Mouse (Mus musculus) testis, adult 2 months (tissue): Measurements from ENCODE around the gene Heatr5a. TPM values are rescaled to one million over a fixed set of nuclear protein-coding genes. Genes with fewer than 3 reads are reported as not detected.

Source experiments
- H3K27ac ChIP-seq: fragments of 200-500 bp; 2 replicates; pipeline ENCODE4 v1.5.1; 2012; ENCODE audit warnings: low read depth, low read length; ENCODE audit not compliant: control insufficient read depth, insufficient read depth
- H3K27me3 ChIP-seq: fragments of 200-500 bp; 2 replicates; pipeline ENCODE4 v1.6.1; 2012; ENCODE audit warnings: mild to moderate bottlenecking, low read length, moderate library complexity; ENCODE audit not compliant: control insufficient read depth, insufficient read depth
- H3K36me3 ChIP-seq: fragments of 200-500 bp; 2 replicates; pipeline ENCODE4 v1.6.1; 2012; ENCODE audit warnings: mild to moderate bottlenecking, low read length; ENCODE audit not compliant: control insufficient read depth, insufficient read depth
- H3K4me1 ChIP-seq: fragments of 200-500 bp; 2 replicates; pipeline ENCODE4 v1.6.1; 2012; ENCODE audit warnings: low read length; ENCODE audit not compliant: control insufficient read depth, insufficient read depth
- H3K4me3 ChIP-seq: fragments of 200-500 bp; 2 replicates; pipeline ENCODE4 v1.5.1; 2012; ENCODE audit warnings: low read depth, mild to moderate bottlenecking, low read length, moderate library complexity, mixed read lengths; ENCODE audit not compliant: control insufficient read depth
- CTCF ChIP-seq: fragments of 200-500 bp; IDR thresholded peaks from 2 replicates; pipeline ENCODE4 v1.5.1; 2012; ENCODE audit warnings: low read depth, mild to moderate bottlenecking, inconsistent platforms, low read length, moderate library complexity; ENCODE audit not compliant: control insufficient read depth, insufficient read depth, insufficient replicate concordance
- POLR2A ChIP-seq: fragments of 200-500 bp; IDR thresholded peaks from 2 replicates; pipeline ENCODE4 v1.6.1; 2012; ENCODE audit warnings: low read depth, mild to moderate bottlenecking, inconsistent platforms, low read length, moderate library complexity; ENCODE audit not compliant: control insufficient read depth
- polyA plus RNA-seq: library from polyadenylated mRNA; depleted of rRNA; stranded (reverse); fragments of >200 nt; gene quantifications from 2 replicates; pipeline ENCODE4 v1.2.3, GENCODE M21; 2012

Heatr5a gene
- polyA plus RNA-seq, 1 experiment: 19.6 TPM

GRCm38 (mm10) chr12:51970352-51971069 lies 610 bp downstream of the Heatr5a start:
- Histone ChIP-seq H3K4me1 (no peaks in the 10 kb centered on the region; the same call in 1 of the 2 replicates), H3K27me3 (no peaks in the 10 kb centered on the region), H3K4me3 (peak overlapping the region; percentile 99), H3K36me3 (no peaks in the 10 kb centered on the region), H3K27ac (peak overlapping the region; percentile 73)
- no peak for TF ChIP-seq POLR2A
- no peak for TF ChIP-seq CTCF

GRCm38 (mm10) chr12:51969876-51970275 lies 1.2 kb downstream of the Heatr5a start:
- no peaks in the 10 kb centered on the region for H3K36me3 ChIP-seq

GRCm38 (mm10) chr12:51969092-51969491 lies 2.0 kb downstream of the Heatr5a start:
- Histone ChIP-seq H3K27ac (no peak overlapping the region), H3K4me1 (no peaks in the 10 kb centered on the region; the same call in 1 of the 2 replicates), H3K36me3 (no peaks in the 10 kb centered on the region), H3K4me3 (no peak overlapping the region), H3K27me3 (no peaks in the 10 kb centered on the region)
- TF ChIP-seq CTCF (no peak), POLR2A (no peak)

More at GRCm38 (mm10) chr12:51969876-51970275, 1.2 kb downstream of the Heatr5a start:
- Histone ChIP-seq H3K4me1 (no peaks in the 10 kb centered on the region; the same call in 1 of the 2 replicates), H3K4me3 (no peak overlapping the region), H3K27ac (no peak overlapping the region), H3K27me3 (no peaks in the 10 kb centered on the region)
- TF ChIP-seq POLR2A (no peak), CTCF (no peak)

- Histone ChIP-seq H3K27ac (no peak overlapping the region), H3K36me3 (no peaks in the 10 kb centered on the region), H3K4me3 (no peak overlapping the region), H3K27me3 (no peaks in the 10 kb centered on the region), H3K4me1 (no peaks in the 10 kb centered on the region; the same call in 1 of the 2 replicates)
- TF ChIP-seq CTCF: no peak
These were observed 3.1 kb downstream of the Heatr5a start for GRCm38 (mm10) chr12:51967915-51968595.

DNA sequence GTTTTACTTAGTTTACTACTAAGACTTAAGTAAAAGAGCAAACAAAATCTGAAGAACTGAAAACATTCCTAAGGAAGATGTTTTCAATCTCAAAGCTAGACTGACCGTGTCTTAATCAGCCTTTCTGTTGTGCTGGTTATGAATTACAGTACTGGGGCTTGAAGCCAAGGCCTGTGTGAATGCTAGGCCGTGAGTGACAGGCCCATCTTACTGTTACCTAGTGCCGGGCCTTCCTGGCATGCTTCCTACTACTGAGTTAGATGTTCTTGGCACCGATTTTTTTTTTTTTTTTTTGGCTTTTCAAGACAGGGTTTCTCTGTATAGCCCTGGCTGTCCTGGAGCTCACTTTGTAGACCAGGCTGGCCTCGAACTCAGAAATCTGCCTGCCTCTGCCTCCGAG lies 13.5 kb downstream of the Heatr5a start:
- TF ChIP-seq POLR2A (no peak), CTCF (no peak)

DNA sequence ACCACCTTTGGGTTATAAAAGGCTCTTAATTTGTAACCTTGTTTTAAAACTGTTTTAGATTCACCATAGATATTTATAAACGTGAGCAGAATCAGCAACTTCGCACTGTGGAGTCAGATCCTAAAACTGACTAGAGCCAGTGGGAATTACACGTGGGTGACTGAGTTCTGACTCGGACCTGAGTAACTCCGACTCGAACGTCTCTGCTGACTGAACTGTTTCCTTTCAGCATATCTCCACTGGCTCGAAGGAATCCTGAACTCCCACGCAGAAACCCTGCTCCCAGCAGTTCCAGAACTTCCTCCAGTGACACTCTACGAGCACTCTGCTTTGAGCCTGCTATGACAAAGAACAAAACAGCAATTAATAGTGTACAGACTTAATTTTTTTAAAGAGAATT lies 18.8 kb downstream of the Heatr5a start:
- peaks cover 1% of the 10 kb centered on the region; the same call in 1 of the 2 replicates for H3K36me3 ChIP-seq
- H3K4me3 ChIP-seq: no peak overlapping the region
- H3K27ac ChIP-seq: no peak overlapping the region
- TF ChIP-seq CTCF: no peak
- no peak for TF ChIP-seq POLR2A
- no peaks in the 10 kb centered on the region for H3K27me3 ChIP-seq
- no peaks in the 10 kb centered on the region for H3K4me1 ChIP-seq

More for the DNA sequence above, 13.5 kb downstream of the Heatr5a start:
- Histone ChIP-seq H3K27me3 (no peaks in the 10 kb centered on the region), H3K36me3 (no peaks in the 10 kb centered on the region), H3K4me1 (no peaks in the 10 kb centered on the region), H3K4me3 (no peak overlapping the region), H3K27ac (no peak overlapping the region)

DNA sequence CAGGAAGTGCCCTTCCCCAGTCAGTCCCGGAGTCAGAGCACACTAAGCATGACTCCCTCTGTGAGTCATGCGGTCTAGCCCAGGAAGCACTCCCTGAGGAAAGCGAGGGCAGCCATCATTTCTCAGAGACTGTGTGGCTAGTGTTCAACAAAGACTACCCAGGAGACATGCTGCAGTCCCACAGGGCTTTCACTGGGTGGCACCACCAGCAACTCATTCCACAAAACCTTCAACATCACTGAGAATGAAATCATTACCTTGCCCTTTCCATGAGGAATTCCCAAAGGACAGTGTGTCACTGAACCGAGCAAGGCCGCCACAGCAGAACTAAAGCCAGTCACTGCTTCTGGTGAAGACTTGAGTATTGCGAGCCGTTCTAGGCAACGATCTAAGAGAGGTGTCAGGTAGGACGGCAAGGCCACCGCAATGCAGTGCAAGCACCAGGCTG lies 23.6 kb downstream of the Heatr5a start:
- Histone ChIP-seq H3K27me3 (no peaks in the 10 kb centered on the region), H3K36me3 (peaks cover 1% of the 10 kb centered on the region; the same call in 1 of the 2 replicates)
- no peak for TF ChIP-seq POLR2A
- no peak; the same call in 1 of the 2 replicates for TF ChIP-seq CTCF

More for the DNA sequence above, 23.6 kb downstream of the Heatr5a start:
- Histone ChIP-seq H3K27ac (no peak overlapping the region), H3K4me3 (no peak overlapping the region), H3K4me1 (no peaks in the 10 kb centered on the region)
